Mouse (Mus musculus) layer of hippocampus, adult 9-10 months (tissue): ENCODE measurements around the gene Eno2.
"Not testable (repeated sequence)": the region's sequence is repeated elsewhere in the genome, so short reads cannot be mapped to it uniquely, and the experiment has no call there.

Source experiments
- DNase-seq: peaks from one replicate; pipeline ENCODE4 v3.0.0; 2022; ENCODE audit warnings: low spot score

Eno2 gene

DNA sequence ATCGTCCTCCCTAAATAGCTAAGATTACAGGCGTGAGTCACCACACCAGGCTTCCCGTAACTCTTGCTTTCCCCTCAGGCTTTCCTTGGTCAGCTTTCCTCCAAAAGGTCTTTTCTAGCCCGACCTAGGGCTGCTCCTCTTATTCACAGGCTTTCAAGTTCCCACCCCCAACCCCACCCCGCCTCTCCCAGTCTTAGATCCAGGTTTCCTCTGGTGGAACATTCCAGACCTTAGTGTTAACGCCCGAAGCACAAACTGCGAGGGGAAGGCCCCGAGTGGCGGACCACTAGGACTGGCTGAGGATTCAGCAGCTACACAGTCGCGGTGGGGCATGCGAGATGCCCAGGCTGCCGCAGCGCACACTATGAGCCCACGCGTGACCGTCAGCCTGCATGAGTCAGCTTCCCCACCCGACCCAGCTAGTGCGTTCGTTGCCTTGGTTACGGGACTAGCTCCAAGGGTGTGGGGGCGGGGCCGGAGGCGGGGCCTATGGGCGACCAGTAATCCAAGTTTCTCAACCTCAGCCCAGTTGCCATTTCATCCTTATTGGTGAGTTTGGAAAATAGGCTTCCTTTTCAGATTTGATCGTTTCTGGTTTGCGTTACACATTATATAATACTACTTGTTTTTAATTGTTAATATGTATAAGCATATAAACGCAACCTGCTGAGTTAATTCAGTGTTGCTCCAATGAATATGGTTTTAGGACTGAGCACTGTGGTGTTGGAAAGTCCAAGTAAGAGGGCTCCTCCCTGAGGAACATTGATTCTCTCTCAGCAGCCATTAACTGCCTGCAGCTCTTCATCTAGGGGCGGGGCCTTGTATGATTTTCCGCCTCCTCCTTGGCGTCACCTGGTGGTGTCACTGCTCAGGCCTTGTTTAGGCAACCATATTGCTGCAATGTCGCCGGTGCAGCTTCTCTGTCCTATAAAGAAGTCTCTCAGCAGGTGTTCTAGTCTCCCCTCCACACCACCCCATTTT, 36.2 kb upstream of the Eno2 start:
- peak; percentile 90 for DNase-seq

DNA sequence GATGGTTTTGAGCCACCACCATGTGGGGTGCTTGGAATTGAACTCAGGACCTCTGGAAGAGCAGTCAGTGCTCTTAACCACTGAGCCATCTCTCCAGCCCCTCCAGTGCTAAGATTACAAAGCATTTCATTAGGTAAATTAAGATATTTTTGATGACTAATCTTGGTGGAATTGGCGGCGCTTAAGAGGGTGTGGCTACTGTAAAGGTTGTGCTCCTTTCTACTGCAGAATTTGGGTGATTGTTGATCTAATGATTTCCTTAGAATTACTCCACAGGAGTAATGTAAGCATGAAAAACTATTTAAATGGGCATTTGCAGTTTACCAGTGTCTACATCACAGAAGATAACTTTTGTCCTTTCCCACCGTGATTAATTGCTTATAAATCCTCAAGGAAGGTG, 34.9 kb upstream of the Eno2 start:
- no peak for DNase-seq

DNA sequence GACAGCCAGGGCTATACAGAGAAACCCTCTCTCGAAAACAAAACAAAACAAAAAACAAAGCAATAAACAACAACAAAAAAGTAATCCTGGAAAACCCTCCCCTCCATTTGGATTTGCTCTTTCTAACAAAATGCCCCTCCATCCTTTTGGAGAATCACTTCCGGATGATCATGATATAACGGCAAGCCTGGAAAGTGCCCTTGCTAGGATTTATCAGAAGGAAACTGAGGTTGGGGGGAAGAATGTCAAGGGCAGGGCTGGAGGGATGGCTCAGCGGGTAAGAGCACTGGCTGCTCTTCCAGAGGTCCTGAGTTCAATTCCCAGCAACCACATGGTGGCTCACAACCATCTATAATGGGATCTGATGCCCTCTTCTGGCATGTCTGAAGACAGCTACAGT, 34.2 kb upstream of the Eno2 start:
- DNase-seq, result not testable (repeated sequence)

DNA sequence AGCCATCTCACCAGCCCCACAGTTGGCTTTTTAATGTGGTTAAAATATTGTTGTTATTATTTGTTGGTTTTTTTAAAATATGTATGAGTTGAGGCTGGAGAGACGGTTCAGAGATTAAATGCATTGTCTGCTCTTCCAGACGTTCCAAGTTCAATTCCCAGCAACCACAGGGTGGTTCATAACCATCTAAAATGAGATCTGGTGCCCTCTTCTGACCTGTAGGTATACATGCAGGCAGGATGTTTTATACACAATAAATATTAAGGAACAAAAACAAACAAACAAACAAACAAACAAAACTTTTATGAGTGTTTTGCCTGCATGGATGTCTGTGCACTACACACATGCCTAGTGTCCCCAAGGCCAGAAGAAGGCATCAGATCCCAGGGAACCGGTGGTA, 33.6 kb upstream of the Eno2 start:
- no peak for DNase-seq

DNA sequence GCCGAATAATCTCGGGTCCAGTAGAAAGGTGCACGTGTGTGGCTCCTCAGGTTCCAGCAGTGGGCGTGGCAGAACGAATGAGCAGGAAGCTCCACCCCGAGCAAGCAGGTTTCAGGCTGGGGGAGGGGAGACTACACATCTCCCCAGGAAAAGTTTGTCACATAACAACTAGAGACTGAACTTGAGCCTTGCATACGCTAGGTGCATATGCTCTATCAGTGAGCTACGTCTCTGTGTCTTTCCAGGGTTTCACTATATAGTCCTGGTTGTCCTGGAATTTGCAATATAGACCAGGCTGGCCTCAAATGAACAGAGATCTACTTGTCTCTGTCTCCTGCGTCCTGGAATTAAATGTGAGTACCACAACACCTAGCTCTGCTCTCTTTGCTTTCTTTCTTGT, 32.9 kb upstream of the Eno2 start:
- not testable (repeated sequence) for DNase-seq

DNA sequence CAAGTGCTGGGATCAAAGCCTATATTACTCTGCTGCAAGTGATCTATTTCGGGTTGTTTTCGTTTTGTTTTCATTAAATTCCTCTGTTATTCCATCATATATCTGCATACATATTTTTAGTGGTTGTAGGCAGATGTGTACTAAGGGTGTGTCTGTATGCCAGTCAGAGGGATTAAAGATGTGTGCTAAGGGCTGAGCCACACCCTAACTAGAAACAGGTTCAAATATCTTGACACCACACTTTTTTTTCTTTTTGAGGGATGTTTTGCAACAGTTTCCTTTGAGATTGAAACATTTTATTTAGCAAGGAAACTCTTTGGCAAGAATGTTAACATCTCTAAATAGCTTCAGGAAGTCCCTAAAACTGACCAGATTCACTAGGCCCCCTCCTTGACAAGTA, 26.7 kb upstream of the Eno2 start:
- no peak for DNase-seq

DNA sequence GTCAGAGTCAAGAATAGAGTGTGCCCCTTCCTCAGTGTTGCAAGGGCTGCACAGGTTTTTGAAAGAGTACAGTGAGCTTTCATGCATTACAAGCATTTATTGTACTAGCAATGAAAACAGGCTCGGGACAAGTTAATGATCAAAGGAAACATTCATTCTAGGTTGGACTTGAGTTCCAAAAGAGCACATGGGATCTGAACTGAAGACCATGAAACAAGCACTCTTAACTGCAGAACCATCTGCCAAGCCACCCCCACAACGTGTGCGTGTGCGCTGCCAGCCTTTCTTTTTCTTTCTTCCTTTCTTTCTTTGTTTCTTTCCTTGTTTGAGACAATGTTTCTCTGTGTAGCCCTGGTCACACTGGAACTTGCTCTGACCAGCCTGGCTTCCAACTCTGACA, 26.3 kb upstream of the Eno2 start:
- DNase-seq, result no peak

DNA sequence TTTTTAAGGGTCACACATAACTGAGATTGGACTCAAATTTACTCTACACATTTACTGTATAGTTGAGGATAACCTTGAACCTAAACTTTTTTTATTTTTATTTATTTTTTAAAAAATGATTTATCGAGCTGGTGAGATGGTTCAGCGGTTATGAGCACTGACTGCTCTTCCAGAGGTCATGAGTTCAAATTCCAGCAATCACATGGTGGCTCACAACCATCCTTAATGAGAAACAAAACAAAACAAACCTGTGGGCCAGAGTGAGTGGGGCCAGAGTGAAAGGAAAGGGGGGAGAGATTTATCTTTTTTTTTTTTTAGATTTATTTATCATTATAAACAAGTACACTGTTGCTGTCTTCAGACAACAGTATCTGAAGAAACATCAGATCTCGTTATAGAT, 22.4 kb upstream of the Eno2 start:
- DNase-seq, result no peak

DNA sequence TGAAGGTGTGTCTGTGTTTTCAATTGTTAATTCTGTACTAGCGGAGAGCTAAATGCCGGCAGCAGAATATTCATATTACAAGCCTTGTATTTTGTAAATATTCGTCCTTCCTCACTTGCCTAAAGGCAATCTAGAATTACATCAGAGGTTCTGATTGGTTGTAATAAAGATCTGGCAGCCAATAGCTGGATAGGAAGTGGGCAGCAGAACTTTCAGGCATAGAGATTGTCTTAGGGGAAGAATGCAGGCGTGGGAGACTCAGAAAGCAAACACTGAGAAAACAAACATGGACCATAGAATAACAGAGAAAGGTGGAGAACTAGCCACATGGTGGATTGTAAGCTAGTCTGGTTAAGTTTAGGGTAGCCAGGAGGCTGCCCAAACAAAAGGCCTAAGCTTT, 20.6 kb upstream of the Eno2 start:
- DNase-seq, result no peak

DNA sequence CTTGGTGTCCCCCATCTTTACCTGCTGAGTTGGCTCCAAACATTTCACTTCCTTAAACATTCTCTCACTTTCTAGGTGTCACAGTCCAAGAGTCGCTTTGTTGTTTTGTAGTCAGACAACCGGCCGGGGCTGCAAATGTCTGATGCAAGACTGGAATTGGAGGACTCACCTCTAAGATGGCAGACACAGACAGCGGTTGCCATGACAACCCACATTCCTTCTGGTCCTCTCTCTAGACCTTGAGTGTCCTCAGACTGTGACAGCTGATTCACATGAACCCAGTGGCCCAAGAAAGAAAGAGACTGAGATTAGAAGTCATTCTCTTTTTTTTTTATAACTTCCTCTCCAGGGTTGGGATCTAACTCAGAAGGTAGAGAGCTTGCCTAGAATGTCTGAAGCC, 20.0 kb upstream of the Eno2 start:
- DNase-seq, result no peak

DNA sequence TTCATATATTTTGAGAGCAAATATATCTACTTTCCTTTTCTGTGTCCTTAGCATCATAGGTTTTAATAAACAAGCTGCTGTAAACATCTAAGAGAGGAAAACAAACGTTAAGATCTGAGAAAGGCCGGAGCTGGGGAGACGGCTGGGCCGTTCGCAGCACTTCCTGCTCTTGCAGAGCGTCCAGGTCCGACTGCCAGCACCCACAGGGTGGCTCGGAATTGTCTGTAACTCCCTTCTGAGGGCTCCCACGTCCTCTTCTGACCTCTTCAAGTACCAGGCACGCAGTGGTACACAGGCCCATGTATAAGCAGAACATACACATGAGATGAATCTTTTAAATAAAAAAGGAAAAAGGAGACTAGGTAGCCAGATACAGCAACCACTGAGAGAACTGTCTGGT, 18.2 kb upstream of the Eno2 start:
- DNase-seq, result no peak

DNA sequence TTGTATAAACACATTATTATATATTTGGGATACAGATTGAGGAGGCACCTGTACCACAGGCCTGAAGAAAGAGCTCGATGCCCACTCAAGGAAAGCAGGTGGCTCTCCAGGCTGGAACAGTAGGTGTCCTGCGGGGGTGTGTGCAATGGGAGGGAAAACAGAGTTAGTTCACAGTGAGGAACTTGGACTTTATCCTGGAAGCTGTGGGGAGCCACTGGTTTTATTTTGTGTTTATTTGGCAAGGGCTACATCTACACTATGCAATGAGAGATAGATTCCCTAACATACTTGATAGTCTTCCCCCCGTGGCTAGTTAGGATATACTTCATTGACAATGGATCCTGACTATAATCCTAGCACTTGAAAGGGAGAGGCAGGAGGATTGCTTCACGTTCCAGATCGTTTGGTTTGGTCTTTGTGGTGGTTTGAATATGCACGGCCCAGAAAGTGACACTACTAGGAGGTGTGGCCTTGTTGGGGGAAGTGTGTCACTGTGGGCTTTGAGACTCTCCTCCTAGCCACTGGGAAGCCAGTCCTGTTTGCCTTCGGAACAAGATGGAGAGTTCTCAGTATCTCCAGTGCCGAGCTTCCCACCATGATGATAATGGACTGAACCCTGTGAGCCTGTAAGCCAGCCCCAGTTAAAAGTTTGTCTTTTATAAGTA, 17.4 kb upstream of the Eno2 start:
- DNase-seq, result no peak

DNA sequence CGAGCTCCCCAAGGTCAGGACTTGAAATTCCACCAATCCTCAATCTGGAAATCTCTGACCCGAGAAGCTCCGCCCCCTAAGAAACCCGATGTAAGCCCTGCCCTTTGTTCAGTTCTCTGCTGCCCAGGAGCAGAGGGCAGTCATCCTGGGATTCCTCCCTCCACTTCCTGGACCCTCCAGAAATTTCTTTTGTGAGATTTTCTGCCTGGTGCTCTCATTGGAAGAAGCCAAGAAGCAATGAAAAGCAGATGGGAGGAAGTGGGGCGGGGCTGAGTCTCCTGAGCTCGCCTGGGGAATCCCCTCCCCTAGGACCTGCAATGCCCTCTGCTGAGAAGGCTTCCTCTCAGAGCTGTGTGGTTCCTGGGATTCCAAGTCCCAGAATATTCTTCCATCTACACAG, 13.0 kb upstream of the Eno2 start:
- no peak for DNase-seq

DNA sequence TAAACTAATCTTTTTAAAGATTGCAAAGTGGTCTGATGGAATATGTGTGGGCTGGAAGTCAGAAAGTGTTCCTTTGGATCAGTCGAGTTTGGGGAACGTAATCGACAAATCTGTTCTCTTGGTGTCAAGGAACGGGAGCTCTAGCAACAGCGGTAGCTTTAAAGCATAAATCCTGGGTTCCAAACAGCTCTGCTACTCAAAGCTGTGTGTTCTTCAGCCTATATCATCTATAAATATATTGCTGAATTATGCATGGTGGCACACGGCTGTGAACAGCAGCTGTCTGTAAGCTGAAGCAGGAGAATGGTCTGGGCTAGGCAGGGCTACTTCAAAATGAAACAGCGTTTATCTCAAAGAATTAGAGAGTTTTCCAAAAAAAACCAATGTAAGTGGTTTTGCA, 11.4 kb upstream of the Eno2 start:
- no peak for DNase-seq

DNA sequence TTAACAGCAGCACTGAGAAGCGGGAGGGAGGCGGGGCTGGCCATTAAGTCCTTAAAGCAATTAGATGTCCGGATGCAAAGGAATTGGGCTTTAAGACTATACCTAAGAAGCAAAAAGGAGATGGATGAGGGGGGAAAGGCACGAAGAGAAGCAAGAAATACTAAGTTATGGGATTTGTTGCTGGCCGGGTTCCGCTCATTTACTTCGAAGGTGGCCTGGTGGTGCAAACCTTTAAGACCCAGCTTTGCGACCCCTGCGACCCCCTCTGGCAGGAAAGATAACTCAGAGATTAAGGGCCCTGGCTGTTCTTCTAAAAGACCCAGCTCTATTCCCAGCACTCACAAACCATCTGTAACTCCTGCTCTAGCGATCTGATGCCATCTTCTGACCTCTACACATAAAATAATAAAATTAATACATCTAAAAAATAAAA, 10.5 kb upstream of the Eno2 start:
- DNase-seq, result no peak

DNA sequence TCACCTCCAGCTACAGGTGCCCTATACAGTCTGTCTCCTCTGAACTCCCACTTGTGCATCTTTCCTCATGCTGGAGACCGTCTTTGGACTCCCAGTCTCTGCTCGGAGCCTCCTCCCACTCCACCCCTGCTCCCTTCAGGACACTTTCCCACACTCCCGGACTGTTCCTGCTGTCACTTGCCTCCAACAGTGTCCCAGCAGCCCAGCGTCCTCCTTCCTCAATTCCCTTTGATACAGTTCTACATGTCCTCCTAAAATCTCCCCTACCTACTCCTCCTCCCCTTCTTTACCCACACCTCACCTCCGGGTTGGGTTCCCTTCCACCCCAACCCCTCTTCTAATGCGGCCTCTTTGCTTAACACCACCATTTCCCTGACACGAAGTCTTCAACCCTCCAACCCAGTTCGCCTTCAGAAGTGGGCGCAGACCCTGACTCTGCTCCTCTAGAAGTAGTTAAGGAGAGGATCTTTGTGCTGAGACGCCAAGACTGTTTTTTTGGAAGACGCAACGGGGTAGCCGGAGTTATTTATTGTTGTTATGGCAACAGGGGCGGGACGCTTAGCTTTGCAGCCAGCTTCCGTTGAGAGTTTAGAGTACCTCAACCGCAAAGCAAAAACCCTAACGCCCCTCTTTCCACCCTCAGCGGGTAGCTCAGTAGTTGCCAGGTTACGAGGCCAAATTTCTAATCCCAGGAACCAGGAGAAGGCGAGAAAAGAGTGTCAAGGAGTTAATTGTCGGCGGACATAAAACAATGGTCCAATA, 9.9 kb upstream of the Eno2 start, which contains the start of gene Lrrc23:
Gene Lrrc23, minus strand, starts transcription at position 506 of the 762 bp plus-strand sequence.
- DNase-seq, result no peak

DNA sequence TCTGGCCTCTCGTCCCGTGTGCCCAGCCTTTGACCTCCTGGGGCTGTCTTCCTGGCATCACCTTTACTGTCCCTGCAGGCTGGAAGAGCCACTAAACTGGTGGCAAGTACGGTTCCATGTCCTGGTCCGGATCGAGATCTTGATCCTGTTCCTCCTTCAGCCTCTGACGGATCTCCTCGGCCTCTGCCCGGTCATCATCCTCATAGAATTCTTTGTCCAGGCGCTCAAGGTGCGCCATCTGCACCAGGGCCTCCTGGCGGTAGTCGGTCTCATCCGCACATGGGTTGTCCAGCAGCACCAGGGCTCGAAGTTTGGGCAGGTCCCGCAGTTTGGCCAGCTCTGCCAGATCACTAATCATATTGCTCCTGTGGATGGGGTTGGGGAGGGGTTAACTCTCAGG, 1.0 kb upstream of the Eno2 start:
- no peak for DNase-seq

DNA sequence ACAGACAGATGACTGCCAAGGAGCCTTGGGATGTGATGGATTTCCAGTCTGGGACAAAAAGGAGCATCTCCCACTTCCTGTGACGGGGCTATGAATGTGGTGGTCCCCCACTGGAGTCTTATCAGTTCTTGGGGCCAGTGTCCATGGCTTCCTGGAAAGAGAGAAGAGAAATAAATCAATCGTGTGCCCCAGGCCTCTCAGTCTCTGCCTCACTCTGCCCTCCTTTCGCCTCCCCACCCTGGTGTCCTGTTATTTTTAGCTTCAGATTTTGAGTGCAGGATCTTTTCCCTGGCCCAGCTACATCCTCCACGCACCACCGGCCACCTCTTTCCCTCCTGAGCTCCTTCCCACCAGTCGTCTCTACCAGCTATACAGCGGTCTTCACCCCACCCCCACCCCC, 540 bp upstream of the Eno2 start:
- DNase-seq, result no peak

DNA sequence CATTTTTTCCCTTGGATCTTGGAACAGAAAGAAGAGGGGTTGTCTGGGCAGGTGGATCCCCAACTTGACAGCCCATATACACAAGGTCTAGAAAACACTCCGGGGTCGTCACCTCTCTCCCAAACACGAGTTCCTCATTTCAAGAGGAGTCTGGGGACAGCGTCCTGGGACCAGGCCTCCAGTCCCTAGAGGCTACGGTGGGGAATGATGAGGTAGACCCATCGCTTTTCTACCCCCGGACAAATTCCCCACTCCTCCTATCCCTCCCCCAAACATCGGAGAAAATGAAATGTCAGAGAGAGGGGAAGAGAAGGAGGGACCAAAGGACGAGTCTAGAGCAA, 799 bp downstream of the Eno2 start:
- no peak for DNase-seq

DNA sequence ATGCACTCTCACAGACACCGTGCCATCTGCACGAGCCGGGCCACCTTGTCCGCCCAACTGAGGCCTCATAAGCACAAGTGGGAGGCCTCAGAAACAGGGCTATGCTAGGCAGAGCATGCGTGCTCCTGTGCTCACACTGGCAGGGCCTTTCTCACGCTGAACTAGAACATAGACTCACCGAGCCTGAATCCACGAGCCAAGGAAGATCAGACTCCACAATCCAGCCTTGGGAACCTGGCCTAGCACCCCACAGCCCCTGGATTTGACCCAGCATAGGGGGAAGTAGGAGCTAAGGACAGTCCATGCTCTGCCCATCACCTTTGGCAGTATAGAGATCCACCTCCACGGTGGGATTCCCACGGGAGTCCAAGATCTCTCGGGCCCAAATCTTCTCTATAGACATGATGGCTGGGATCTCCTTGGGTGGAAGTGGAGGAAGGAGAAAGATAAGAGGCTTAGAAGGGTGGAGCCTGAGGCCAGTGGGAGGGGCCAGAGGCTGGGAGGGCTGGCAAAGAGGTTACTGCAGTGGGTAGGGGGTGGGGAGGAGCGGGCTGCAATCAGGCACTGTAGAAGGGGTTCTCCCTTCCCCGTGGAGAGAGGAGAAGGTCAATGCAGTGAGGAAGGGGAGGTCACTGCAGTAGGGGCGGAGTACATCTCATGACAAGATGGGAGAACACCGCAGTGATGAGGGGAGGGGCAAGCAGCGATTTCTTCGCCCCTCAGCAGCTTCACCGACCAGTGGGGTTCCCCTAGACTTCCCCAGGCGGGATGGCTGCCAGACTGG, 1.4 kb downstream of the Eno2 start:
- DNase-seq, result no peak

DNA sequence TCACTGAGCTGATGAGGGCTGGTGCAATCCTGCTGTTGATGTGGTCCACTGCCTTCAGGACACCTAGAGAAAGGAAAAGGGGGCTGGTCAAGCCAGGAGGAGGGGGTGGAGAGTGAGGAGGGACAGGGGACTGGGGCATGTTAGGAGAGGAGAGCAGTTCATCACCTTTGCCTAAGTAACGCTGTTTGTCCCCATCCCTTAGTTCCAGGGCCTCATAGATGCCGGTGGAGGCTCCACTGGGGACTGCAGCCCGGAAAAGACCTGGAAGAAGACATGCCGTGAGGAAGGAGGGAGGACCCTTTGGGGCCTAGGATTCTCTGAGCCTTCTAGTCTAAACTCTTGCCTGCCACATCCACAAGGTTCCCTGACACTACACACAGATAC, 1.9 kb downstream of the Eno2 start:
- DNase-seq, result no peak

DNA sequence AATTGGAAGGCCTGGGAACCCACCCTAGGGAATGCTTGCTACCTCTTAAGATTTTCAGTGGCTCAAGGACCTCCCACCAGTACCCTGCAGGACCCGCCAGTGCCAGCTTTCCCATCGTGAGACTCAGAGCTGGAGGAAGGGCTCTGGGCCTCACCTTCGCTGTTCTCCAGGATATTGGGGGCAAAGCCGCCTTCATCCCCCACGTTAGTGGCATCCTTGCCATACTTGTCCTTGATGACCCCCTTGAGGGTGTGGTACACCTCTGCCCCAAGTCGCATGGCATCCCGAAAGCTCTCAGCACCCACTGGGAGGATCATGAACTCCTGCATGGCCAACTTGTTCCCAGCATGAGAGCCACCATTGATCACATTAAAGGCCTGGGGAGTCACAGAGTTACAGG, 3.5 kb downstream of the Eno2 start:
- no peak for DNase-seq
